Mouse (Mus musculus): ENCODE data around the gene Sncb.

The Sncb gene

GRCm38 (mm10) chr13:54758756-54759470 is 7.5 kb downstream of the Sncb start:
- ChIA-PET POLR2A (interaction anchor here in 3 of 4 experiments (0.6 to 2.4 kb wide), 22 partner anchors 8 to 777 kb away, joined by 3 to 17 read pairs (median 3); partner anchors contain the start of genes Eif4e1b (in 2 of the 3), Rnf44 (in 2 of the 3), Sncb (in 2 of the 3) and Tspan17 (in 2 of the 3)), CTCF (interaction anchor here (0.5 to 3.9 kb wide), 41 partner anchors 8 to 634 kb away, joined by 3 to 25 read pairs (median 4); partner anchors contain the start of genes Sncb (in 3 of the 4), Eif4e1b (in 2 of the 4), Gprin1 (in 2 of the 4) and Tspan17 (in 2 of the 4))

DNA sequence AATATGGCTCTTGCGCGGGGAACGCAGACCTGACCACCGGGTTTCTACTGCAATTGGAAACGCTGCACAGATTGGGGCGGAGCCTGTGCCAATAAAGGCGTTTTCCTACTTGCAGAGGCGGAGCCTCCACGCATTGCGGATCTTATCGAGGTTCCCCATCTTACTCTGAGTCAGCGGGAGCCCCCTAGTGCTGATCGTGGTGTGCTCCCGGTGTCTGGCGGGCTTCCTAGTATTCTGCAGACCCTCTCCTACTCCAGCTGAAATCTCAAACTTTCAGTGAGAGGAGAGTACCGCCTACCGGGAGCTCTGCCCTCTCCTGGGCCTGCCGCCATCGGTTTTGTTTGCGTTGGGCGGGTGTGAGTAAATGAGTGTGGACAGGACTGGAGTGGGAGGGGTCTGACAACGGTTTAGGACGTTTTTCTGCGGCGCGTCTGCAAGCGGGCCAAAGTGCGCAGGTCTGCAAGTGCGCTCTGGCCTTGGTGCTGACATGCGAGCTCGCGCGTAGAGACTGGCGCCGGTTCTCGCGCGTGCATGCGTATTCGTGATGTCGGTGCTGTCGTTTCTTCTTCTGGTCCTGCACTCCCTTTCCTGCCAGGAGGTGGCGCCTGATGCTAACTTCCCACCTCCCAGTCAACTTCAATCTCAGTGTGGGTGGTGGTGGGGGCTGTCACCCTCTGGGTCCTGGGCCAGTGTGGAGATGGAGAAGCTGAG is 8.2 kb downstream of the Sncb start:
- ChIA-PET POLR2A (interaction anchor here in 3 of 4 experiments (0.6 to 2.4 kb wide), 25 partner anchors 8 to 778 kb away, joined by 3 to 17 read pairs (median 3); partner anchors contain the start of genes Sncb (in 3 of the 3), Eif4e1b (in 2 of the 3), Rnf44 (in 2 of the 3) and Tspan17 (in 2 of the 3)), CTCF (interaction anchor here (0.5 to 3.9 kb wide), 44 partner anchors 8 to 635 kb away, joined by 3 to 25 read pairs (median 4); partner anchors contain the start of genes Sncb (in 3 of the 4), Eif4e1b (in 2 of the 4), Gprin1 (in 2 of the 4) and Tspan17 (in 2 of the 4))

DNA sequence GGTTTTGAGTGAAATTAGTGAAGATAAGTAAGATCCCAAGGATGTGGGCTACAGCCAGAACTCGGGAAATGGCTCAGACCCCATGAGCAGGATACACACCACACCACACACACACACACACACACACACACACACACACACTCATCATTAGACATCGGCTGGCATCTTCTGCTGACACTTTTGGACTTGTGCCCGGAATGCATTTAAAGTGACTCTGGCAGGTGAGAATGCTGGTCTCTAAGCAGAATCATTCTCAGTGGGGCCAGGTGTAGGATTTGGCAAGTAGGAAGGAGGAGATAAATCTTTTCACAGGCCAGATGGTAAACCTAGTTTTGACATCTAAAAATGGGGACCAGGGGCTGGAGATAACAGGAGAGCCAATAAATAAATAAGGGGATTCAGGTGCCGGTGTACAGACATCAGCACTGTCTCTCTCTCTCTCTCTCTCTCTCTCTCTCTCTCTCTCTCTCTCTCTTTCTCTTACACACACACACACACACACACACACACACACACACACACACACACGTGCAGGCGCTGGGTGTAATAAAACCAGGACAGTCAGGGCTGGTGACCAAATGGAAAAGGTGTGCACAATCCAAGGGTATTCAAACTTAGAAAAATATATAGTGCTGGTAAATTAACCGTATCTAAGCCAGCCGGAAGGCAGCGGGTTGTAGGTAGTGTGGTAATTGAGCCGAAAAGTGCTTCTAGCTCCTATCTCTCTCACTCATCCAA is 9.1 kb downstream of the Sncb start:
- POLR2A ChIA-PET: interaction anchor here in 3 of 4 experiments (0.6 to 1.6 kb wide), 9 partner anchors 9 to 688 kb away, joined by 3 to 9 read pairs (median 3); partner anchors contain the start of genes Sncb (in 2 of the 3), Eif4e1b (in 1 of the 3), Grk6 (in 1 of the 3) and Rnf44 (in 1 of the 3)
- CTCF ChIA-PET: interaction anchor here (0.6 to 3.9 kb wide), 15 partner anchors 8 to 916 kb away, joined by 3 to 25 read pairs (median 5); partner anchors contain the start of genes Gprin1 (in 2 of the 4), Eif4e1b (in 1 of the 4), Rnf44 (in 1 of the 4) and Sncb (in 1 of the 4)

DNA sequence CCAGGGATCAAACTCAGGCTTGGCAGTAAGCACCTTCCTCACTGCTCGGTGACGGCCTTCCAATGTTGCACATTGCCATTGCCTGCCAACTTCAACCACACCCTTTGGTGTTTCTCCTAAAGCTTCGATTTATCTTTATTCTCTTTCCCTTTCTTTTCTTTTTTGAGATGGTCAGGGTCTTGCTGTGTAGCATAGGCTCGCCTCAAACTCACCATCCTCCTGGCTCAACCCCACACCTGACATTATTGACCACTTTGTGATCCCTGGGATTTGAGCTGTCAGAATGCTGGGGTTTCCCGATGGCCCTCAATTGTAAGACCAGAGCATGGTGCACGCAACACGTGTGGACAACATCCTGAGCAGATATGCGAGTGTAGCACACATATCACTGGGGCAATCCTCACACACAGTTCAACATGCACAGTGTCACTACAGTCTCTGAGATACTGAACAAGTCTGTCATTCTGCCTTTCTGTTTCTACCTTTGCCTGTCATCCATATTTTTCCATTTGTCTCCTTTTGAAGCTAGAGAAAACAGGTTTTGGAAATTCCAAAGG is 10.2 kb downstream of the Sncb start:
- POLR2A ChIA-PET: interaction anchor here in 2 of 4 experiments (0.6 to 1.2 kb wide), 2 partner anchors 12 to 60 kb away, joined by 3 to 5 read pairs; no protein-coding TSS in a partner anchor

DNA sequence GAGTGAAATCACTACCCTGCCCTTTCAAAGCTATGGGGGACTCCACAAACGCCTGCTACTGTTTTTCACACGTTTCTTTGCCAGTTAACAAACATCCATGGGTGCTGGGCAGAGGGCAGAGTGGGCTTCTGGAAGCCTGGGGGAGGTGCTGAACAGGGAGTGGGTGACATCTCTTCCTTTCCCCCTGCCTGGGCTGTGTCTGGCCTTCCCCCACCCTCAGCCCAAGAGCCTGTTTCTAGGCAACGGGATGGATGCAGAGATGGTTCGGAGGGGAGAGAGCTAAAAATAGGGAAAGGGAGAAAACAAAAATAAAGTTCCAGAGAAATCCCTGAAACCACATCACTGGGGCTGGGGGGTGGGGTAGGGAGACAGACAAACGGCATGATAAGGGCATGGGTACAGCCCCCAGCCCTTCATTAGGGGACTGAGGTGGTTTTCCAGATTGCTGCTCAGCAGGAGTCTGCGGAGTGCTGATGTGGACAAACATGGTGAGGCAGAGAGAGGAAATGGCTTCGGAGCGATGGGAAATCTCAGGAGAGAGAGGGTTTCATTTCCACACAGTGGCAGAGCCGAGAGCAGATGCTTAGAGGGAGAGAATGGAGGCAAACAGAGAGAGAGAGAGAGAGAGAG is 11.1 kb downstream of the Sncb start:
- CTCF ChIA-PET: interaction anchor here in 1 of 4 experiments (0.6 to 1.4 kb wide), 4 partner anchors 11 to 609 kb away, joined by 3 to 4 read pairs (median 3); partner anchors contain the start of gene Sncb
- POLR2A ChIA-PET: interaction anchor here in 2 of 4 experiments (0.6 kb wide), 3 partner anchors 13 to 381 kb away, joined by 3 to 4 read pairs (median 3); no protein-coding TSS in a partner anchor

More for the DNA sequence above, 10.2 kb downstream of the Sncb start:
- CTCF ChIA-PET: interaction anchor here in 1 of 4 experiments (0.7 kb wide), 1 partner anchor 915 kb away, joined by 7 read pairs; no protein-coding TSS in a partner anchor

DNA sequence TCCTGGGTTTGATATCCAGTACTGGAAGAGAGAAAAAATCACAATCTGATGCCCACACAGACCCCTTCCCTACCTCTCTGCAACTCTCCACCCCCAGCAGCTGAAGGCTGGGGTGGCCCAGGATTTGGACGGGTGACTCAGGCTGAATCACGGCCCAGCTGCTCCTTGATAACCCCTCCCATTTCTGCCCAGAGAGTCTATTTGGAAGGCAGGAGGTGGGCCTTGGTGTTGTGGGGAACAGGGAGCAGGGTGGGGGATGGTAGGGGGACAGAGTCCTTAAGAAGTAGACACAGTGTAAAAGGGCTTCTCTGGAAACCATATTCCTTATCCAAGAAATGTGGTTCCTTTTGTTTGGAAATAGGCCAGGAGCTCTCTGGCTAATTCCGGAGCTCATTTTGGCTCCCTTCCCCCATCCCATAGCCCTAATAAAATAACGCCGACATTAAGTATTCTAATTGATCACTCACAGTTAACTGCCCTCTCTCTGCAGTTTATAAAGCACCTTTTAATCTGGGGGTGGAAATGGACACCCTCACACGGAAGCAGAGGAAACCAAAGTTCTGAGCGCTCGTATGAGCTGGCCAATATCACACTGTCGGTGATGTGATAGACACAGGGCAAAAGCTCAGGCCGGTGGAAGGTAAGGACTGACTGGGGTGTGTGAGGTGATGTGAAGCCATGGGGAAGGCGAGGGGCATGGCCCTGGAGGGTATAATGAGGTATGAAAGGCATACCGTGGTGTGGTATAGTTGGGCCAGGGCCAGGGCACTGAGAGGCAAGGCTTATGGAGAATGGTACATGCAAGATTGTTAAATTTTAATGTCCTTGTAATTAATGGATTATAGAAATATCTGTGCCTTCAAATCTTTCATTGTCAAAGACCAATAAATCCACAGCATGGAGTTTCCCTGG is 12.0 kb downstream of the Sncb start:
- ChIA-PET CTCF (interaction anchor here in 1 of 4 experiments (0.7 to 1.4 kb wide), 3 partner anchors 12 to 415 kb away, joined by 3 read pairs; partner anchors contain the start of gene Sncb), POLR2A (interaction anchor here in 2 of 4 experiments (0.6 kb wide), 3 partner anchors 13 to 382 kb away, joined by 3 to 4 read pairs (median 3); no protein-coding TSS in a partner anchor)

DNA sequence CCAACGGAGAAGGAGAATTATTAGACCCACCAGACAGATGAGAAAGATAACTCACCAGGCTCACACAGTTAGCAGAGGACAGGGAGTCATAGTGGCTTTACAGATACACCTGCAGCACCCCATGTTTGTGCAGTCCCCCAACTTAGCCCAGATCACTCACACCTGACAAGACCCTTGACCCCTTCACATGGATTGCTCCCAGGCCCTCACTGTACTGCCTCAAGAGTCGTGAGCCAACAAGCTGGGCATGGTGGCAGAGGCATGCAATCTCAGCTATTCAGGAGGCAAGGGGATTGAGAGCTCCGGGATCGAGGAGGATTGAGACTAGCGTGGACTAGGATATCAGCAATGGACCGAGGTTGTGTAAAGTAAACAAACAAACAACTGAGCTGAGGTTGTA is 12.7 kb downstream of the Sncb start:
- CTCF ChIA-PET: interaction anchor here in 1 of 4 experiments (1.4 kb wide), 1 partner anchor 12 kb away, joined by 3 read pairs; the partner anchor contains the start of gene Sncb
- POLR2A ChIA-PET: no interaction called here

GRCm38 (mm10) chr13:54752656-54753055 is 13.7 kb downstream of the Sncb start:
- ChIA-PET POLR2A (interaction anchor here in 1 of 4 experiments (1.1 kb wide), 1 partner anchor 37 kb away, joined by 3 read pairs; no protein-coding TSS in a partner anchor), CTCF (interaction anchor here in 1 of 4 experiments (0.6 to 1.2 kb wide), 3 partner anchors 40 to 380 kb away, joined by 3 to 5 read pairs (median 5); no protein-coding TSS in a partner anchor)

DNA sequence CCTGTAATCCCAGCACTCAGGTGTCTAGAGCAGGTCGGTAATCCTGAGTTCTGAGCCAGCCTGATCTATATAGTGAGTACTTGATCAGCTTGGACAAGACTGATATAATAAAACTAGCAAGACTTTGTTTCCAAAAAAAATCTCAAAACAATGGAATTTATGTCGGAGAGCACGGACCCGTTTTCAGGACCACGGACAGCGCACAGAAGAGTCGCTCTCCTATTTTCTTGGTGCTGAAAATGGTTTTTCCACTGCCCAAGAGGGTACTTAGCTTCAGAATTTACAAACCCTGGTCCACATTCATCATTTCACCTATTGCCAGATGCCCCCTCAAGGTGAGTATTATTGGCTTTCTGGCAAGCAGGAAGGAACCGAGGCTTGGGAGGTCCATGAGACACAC is 15.7 kb downstream of the Sncb start:
- CTCF ChIA-PET: interaction anchor here in 2 of 4 experiments (0.6 kb wide), 3 partner anchors 10 to 378 kb away, joined by 3 to 4 read pairs (median 3); no protein-coding TSS in a partner anchor
- POLR2A ChIA-PET: interaction anchor here in 1 of 4 experiments (1.2 to 1.6 kb wide), 3 partner anchors 12 to 63 kb away, joined by 3 read pairs; no protein-coding TSS in a partner anchor

DNA sequence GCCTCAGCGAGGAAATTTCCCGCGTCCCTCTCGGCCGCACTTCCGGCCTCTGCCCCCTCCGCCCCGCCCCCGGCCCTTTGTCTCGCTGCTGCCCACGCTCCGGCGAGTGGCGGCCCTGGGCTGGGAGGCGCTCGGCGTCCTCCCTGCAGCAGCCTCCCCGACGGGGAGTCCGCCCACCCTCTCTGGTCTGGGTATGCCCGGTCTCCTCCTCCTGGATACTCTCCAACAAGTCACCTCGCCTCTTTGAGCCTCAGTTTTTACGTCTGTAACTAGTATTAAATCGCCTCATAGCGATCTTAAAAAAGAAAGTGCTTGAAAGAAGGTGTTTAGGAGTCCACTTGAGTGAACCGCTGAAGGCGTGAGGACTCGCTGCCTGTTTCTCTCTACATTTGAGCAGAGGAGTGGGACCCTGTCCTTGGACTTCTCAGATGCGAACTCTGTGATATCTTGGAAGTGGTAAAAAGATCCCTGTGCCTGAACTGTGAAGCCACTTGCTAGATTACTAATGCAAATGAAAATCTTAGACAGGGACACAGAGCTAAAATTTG is 16.5 kb downstream of the Sncb start, which contains the start of gene Gprin1:
TSS of gene Gprin1 (minus strand) at position 11 of the 548 bp plus-strand sequence.
- ChIA-PET POLR2A (interaction anchor here in 2 of 4 experiments (1.0 to 1.5 kb wide), 4 partner anchors 9 to 125 kb away, joined by 3 read pairs; no protein-coding TSS in a partner anchor), CTCF (interaction anchor here (0.6 to 1.2 kb wide), 8 partner anchors 8 to 379 kb away, joined by 3 to 16 read pairs (median 4); partner anchors contain the start of gene Cplx2 (in 1 of the 4))

DNA sequence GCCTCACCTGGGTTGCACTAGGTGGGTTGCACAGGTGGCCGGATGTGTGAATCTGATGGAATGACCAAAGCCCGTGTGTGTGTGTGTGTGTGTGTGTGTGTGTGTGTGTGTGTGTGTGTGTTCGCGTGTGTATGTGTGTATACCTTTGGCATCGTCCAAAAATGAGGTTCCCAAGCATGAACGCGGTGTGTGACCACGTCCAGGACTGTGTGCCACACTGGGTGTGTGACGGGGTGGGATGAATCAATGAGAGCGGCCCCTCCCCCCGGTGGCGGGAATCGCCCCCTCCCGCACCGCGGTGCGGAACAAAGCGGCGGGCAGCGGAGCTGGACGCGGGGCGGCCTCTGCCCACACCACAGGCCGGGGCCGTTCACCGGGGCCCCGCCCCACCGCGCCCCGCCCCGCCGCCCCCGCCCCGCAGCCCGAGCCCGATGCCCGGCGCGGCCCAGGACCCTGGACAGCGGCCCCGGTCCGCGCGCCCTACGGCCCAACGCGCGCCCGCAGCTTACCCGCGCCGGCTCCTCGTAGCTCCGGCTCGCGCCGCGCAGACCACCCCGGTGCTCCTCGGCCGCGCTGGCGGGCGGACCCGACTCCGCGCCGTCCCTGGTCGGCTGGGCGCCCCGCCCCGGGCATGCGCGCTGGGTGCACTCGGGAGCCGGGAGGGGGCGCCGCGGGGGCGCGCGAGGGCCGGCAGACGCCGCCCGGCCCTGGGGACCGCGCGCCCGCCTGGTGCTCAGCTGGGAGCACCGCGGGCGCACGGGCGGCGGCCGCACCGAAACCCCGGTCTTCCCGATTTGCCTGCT is 17.1 kb downstream of the Sncb start:
- ChIA-PET POLR2A (interaction anchor here in 2 of 4 experiments (0.5 to 1.0 kb wide), 3 partner anchors 9 to 125 kb away, joined by 3 to 6 read pairs (median 3); no protein-coding TSS in a partner anchor), CTCF (interaction anchor here (0.5 to 1.2 kb wide), 9 partner anchors 9 to 378 kb away, joined by 3 to 16 read pairs (median 4); partner anchors contain the start of gene Cplx2 (in 1 of the 4))

- ChIA-PET CTCF (no interaction called here), POLR2A (no interaction called here)
These were observed 17.7 kb downstream of the Sncb start for GRCm38 (mm10) chr13:54748721-54749060.

GRCm38 (mm10) chr13:54748190-54748589 is 18.2 kb downstream of the Sncb start:
- ChIA-PET CTCF (no interaction called here), POLR2A (interaction anchor here in 1 of 4 experiments (0.9 kb wide), 1 partner anchor 296 kb away, joined by 3 read pairs; no protein-coding TSS in a partner anchor)

DNA sequence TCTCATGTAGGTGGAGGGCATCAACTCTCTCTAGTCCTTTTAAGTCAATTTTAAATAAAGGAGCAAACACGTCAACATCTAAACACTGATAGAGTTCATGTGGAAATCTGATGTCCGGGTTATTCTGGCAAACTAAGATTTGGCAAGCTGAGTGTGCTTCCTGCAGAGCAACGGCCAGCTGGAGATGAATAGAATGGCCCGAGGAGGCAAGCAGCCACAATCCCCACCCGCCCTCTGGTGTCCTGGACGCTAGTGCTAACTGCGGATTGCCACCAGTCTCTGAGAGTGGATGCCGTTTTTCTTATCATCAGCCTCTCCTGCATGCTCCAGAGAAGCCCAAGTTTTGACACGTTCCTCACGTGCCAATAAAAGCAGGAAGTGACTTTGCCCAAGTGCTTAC is 19.5 kb downstream of the Sncb start:
- ChIA-PET CTCF (no interaction called here), POLR2A (interaction anchor here in 1 of 4 experiments (0.6 kb wide), 1 partner anchor 215 kb away, joined by 3 read pairs; no protein-coding TSS in a partner anchor)
